Mouse (Mus musculus): Measurements from ENCODE around the gene Txlnb. TPM values are rescaled to one million over a fixed set of nuclear protein-coding genes. Genes with fewer than 3 reads are reported as not detected.
"Not testable (repeated sequence)": the region's sequence is repeated elsewhere in the genome, so short reads cannot be mapped to it uniquely, and the experiment has no call there.

Txlnb gene
- 2.6 and 3.0 TPM in 2 replicates for polyA plus RNA-seq (2015; fragmentation: Nextera tagmentation; extraction: Ambion mirVana)

- peaks cover 22% of the 10 kb centered on the region for H3K4me1 ChIP-seq (replicated peaks)
- WGBS: 4% methylated on average over 13 of the region's 13 CpGs
- peak within 1 kb of the TSS; percentile 46; the same call in 1 of the 2 replicates for H3K9ac ChIP-seq
Measured at GRCm38 (mm10) chr10:17795767-17796631, at the start of gene Txlnb. Txlnb (plus strand) TSS chr10:17796226.

GRCm38 (mm10) chr10:17752478-17752877 is 43.5 kb upstream of the Txlnb start:
- no peaks in the 10 kb centered on the region for H3K4me1 ChIP-seq (replicated peaks)
- no peak overlapping the region for H3K27ac ChIP-seq
- ATAC-seq (ENCODE audit: low FRiP score): no peak
- H3K4me2 ChIP-seq: no peak overlapping the region
- 86% methylated on average over 5 of the region's 5 CpGs for WGBS
- H3K4me3 ChIP-seq: no peak overlapping the region
- no peak overlapping the region for H3K9ac ChIP-seq
- no peaks in the 10 kb centered on the region for H3K36me3 ChIP-seq
- peaks cover 8% of the 10 kb centered on the region; the same call in 1 of the 2 replicates for H3K9me3 ChIP-seq
- no peaks in the 10 kb centered on the region for H3K27me3 ChIP-seq

More at GRCm38 (mm10) chr10:17795767-17796631, at the start of gene Txlnb:
- ATAC-seq (ENCODE audit: low FRiP score): peak; percentile 86
- peak within 1 kb of the TSS; percentile 51 for H3K4me2 ChIP-seq
- H3K9me3 ChIP-seq: no peaks in the 10 kb centered on the region
- no peaks in the 10 kb centered on the region for H3K27me3 ChIP-seq
- peak within 1 kb of the TSS; percentile 79 for H3K27ac ChIP-seq
- H3K4me3 ChIP-seq: peak within 1 kb of the TSS; percentile 29
- no peaks in the 10 kb centered on the region for H3K36me3 ChIP-seq

GRCm38 (mm10) chr10:17759772-17760171 is 36.3 kb upstream of the Txlnb start:
- Histone ChIP-seq H3K36me3 (no peaks in the 10 kb centered on the region), H3K4me1 (replicated peaks) (no peaks in the 10 kb centered on the region), H3K9ac (no peak overlapping the region), H3K4me2 (no peak overlapping the region), H3K4me3 (no peak overlapping the region), H3K27me3 (no peaks in the 10 kb centered on the region), H3K27ac (no peak overlapping the region), H3K9me3 (peaks cover 8% of the 10 kb centered on the region; the same call in 1 of the 2 replicates)
- 93% methylated on average over 3 of the region's 3 CpGs for WGBS
- no peak for ATAC-seq (ENCODE audit: low FRiP score)

- Histone ChIP-seq H3K9me3 (peaks cover 3% of the 10 kb centered on the region; the same call in 1 of the 2 replicates), H3K27me3 (no peaks in the 10 kb centered on the region), H3K36me3 (no peaks in the 10 kb centered on the region), H3K4me3 (no peak overlapping the region), H3K4me2 (no peak overlapping the region), H3K9ac (no peak overlapping the region), H3K4me1 (replicated peaks) (no peaks in the 10 kb centered on the region), H3K27ac (no peak overlapping the region)
- no peak for ATAC-seq (ENCODE audit: low FRiP score)
- 76% methylated on average over 9 of the region's 9 CpGs for WGBS
Measured at GRCm38 (mm10) chr10:17760750-17761613, 35.0 kb upstream of the Txlnb start.

- no peak overlapping the region for H3K4me3 ChIP-seq
- ATAC-seq (ENCODE audit: low FRiP score): no peak
Measured at GRCm38 (mm10) chr10:17761652-17762051, 34.4 kb upstream of the Txlnb start.

GRCm38 (mm10) chr10:17762946-17763345 is 33.1 kb upstream of the Txlnb start:
- Histone ChIP-seq H3K4me1 (replicated peaks) (no peaks in the 10 kb centered on the region), H3K36me3 (no peaks in the 10 kb centered on the region), H3K27ac (no peak overlapping the region), H3K9me3 (no peaks in the 10 kb centered on the region), H3K4me3 (no peak overlapping the region), H3K9ac (no peak overlapping the region), H3K27me3 (no peaks in the 10 kb centered on the region), H3K4me2 (no peak overlapping the region)
- WGBS: 92% methylated on average over 8 of the region's 8 CpGs
- no peak for ATAC-seq (ENCODE audit: low FRiP score)

More at GRCm38 (mm10) chr10:17761652-17762051, 34.4 kb upstream of the Txlnb start:
- no peak overlapping the region for H3K9ac ChIP-seq
- no peaks in the 10 kb centered on the region for H3K36me3 ChIP-seq
- WGBS: 96% methylated on average over 1 of the region's 1 CpGs
- no peaks in the 10 kb centered on the region for H3K9me3 ChIP-seq
- no peak overlapping the region for H3K4me2 ChIP-seq
- H3K27me3 ChIP-seq: no peaks in the 10 kb centered on the region
- H3K4me1 ChIP-seq (replicated peaks): no peaks in the 10 kb centered on the region
- H3K27ac ChIP-seq: no peak overlapping the region

- Histone ChIP-seq H3K27ac (no peak overlapping the region), H3K27me3 (no peaks in the 10 kb centered on the region), H3K9ac (no peak overlapping the region), H3K9me3 (no peaks in the 10 kb centered on the region), H3K4me3 (no peak overlapping the region), H3K4me2 (no peak overlapping the region), H3K36me3 (no peaks in the 10 kb centered on the region), H3K4me1 (replicated peaks) (no peaks in the 10 kb centered on the region)
- 80% methylated on average over 5 of the region's 5 CpGs for WGBS
- ATAC-seq (ENCODE audit: low FRiP score): no peak
Measured at GRCm38 (mm10) chr10:17769856-17770255, 26.2 kb upstream of the Txlnb start.

- H3K9me3 ChIP-seq: no peaks in the 10 kb centered on the region
- no peak overlapping the region for H3K27ac ChIP-seq
- WGBS: 88% methylated on average over 10 of the region's 10 CpGs
- no peaks in the 10 kb centered on the region for H3K4me1 ChIP-seq (replicated peaks)
- no peak overlapping the region for H3K4me3 ChIP-seq
- no peak overlapping the region for H3K9ac ChIP-seq
- no peak overlapping the region for H3K4me2 ChIP-seq
- no peaks in the 10 kb centered on the region for H3K36me3 ChIP-seq
- no peak for ATAC-seq (ENCODE audit: low FRiP score)
- H3K27me3 ChIP-seq: no peaks in the 10 kb centered on the region
Measured at GRCm38 (mm10) chr10:17772364-17772763, 23.7 kb upstream of the Txlnb start.

GRCm38 (mm10) chr10:17774366-17774765 is 21.7 kb upstream of the Txlnb start:
- no peak overlapping the region for H3K4me2 ChIP-seq
- no peak for ATAC-seq (ENCODE audit: low FRiP score)
- no peaks in the 10 kb centered on the region for H3K36me3 ChIP-seq
- H3K9me3 ChIP-seq: no peaks in the 10 kb centered on the region
- no peaks in the 10 kb centered on the region for H3K4me1 ChIP-seq (replicated peaks)
- no peaks in the 10 kb centered on the region for H3K27me3 ChIP-seq
- no peak overlapping the region for H3K9ac ChIP-seq
- no peak overlapping the region for H3K4me3 ChIP-seq
- no peak overlapping the region for H3K27ac ChIP-seq
- 94% methylated on average over 3 of the region's 3 CpGs for WGBS

GRCm38 (mm10) chr10:17775079-17775478 is 20.9 kb upstream of the Txlnb start:
- H3K27me3 ChIP-seq: no peaks in the 10 kb centered on the region
- ATAC-seq (ENCODE audit: low FRiP score): no peak
- no peak overlapping the region for H3K9ac ChIP-seq
- H3K4me2 ChIP-seq: no peak overlapping the region
- no peak overlapping the region for H3K27ac ChIP-seq
- H3K36me3 ChIP-seq: no peaks in the 10 kb centered on the region
- H3K4me3 ChIP-seq: no peak overlapping the region
- no peaks in the 10 kb centered on the region for H3K4me1 ChIP-seq (replicated peaks)
- H3K9me3 ChIP-seq: no peaks in the 10 kb centered on the region
- 83% methylated on average over 4 of the region's 4 CpGs for WGBS

- not testable (repeated sequence) for H3K36me3 ChIP-seq; H3K9me3 ChIP-seq; ATAC-seq (ENCODE audit: low FRiP score); H3K4me1 ChIP-seq (replicated peaks); H3K27ac ChIP-seq; H3K4me2 ChIP-seq; H3K9ac ChIP-seq; H3K27me3 ChIP-seq; H3K4me3 ChIP-seq
- 77% methylated on average over 4 of the region's 4 CpGs for WGBS
Measured at GRCm38 (mm10) chr10:17776684-17777083, 19.3 kb upstream of the Txlnb start.

- H3K9me3 ChIP-seq: no peaks in the 10 kb centered on the region
- H3K9ac ChIP-seq: no peak overlapping the region
- ATAC-seq (ENCODE audit: low FRiP score): no peak
- no peaks in the 10 kb centered on the region for H3K4me1 ChIP-seq (replicated peaks)
- no peak overlapping the region for H3K27ac ChIP-seq
- no peak overlapping the region for H3K4me3 ChIP-seq
- H3K36me3 ChIP-seq: no peaks in the 10 kb centered on the region
- H3K27me3 ChIP-seq: no peaks in the 10 kb centered on the region
- no peak overlapping the region for H3K4me2 ChIP-seq
- 85% methylated on average over 3 of the region's 3 CpGs for WGBS
Measured at GRCm38 (mm10) chr10:17786771-17787170, 9.3 kb upstream of the Txlnb start.

All from hindbrain, embryonic 13.5 days (tissue).